Mouse (Mus musculus) spleen, adult 2 months (tissue): ENCODE measurements at regions not wholly inside any gene's neighbourhood (a gene's known extent, or its start where the extent isn't known, plus 50 kb on each side); places are given as distances from the start of the nearest gene placed in this dataset.

Experiments
- DNase-seq, 2 experiments: peaks; one replicate each; pipeline versions ENCODE4 v3.0.0 to v3.0.0-alpha.2; 2012 to 2021; ENCODE audit warnings: low spot score in 2 of 2, low read depth in 1 of 2
- H3K27ac ChIP-seq: fragments of 200-500 bp; 2 replicates; pipeline ENCODE4 v1.5.1; 2012; ENCODE audit warnings: low read length, inconsistent platforms; ENCODE audit not compliant: insufficient read depth
- H3K27me3 ChIP-seq: fragments of 200-500 bp; 2 replicates; pipeline ENCODE4 v1.6.1; 2012; ENCODE audit warnings: mild to moderate bottlenecking, moderate library complexity, low read length, inconsistent platforms; ENCODE audit not compliant: control insufficient read depth, insufficient read depth
- H3K36me3 ChIP-seq: fragments of 200-500 bp; 2 replicates; pipeline ENCODE4 v1.6.1; 2012; ENCODE audit warnings: mild to moderate bottlenecking, low read length, inconsistent platforms; ENCODE audit not compliant: control insufficient read depth, insufficient read depth
- H3K4me1 ChIP-seq: fragments of 200-500 bp; 2 replicates; pipeline ENCODE4 v1.6.1; 2011; ENCODE audit warnings: inconsistent platforms; ENCODE audit not compliant: control insufficient read depth, insufficient read depth, insufficient read length
- H3K4me3 ChIP-seq: fragments of 200-500 bp; 2 replicates; pipeline ENCODE4 v1.5.1; 2011; ENCODE audit warnings: mild to moderate bottlenecking, inconsistent platforms; ENCODE audit not compliant: insufficient read depth, insufficient read length; ENCODE audit errors: extremely low read depth
- CTCF ChIP-seq: fragments of 200-500 bp; IDR thresholded peaks from 2 replicates; pipeline ENCODE4 v1.5.1; 2011; ENCODE audit warnings: mild to moderate bottlenecking, inconsistent platforms; ENCODE audit not compliant: insufficient read depth, insufficient read length, insufficient replicate concordance; ENCODE audit errors: extremely low read depth
- POLR2A ChIP-seq: fragments of 200-500 bp; IDR thresholded peaks from 2 replicates; pipeline ENCODE4 v1.6.1; 2011; ENCODE audit warnings: low read depth, low read length, inconsistent platforms
- WGBS: fragments of 180-500 bp; shearing (Covaris S2); methylation state at CpG from one replicate; pipeline ENCODE4 v1.1.7; 2018; 5-methylcytosine and 5-hydroxymethylcytosine counted together

- DNase-seq: peak; percentile 72 to 83
- H3K4me3 ChIP-seq: no peak overlapping the region
- H3K27me3 ChIP-seq: no peaks in the 10 kb centered on the region
- TF ChIP-seq CTCF (no peak), POLR2A (no peak)
- H3K36me3 ChIP-seq: no peaks in the 10 kb centered on the region
- peak overlapping the region; percentile 94 for H3K27ac ChIP-seq
- peaks cover 27% of the 10 kb centered on the region for H3K4me1 ChIP-seq
- 45% methylated on average over 12 of the region's 12 CpGs for WGBS
These were observed 114.1 kb downstream of the Cd83 start for GRCm38 (mm10) chr13:43898555-43899258.

GRCm38 (mm10) chr13:43900115-43900514, 115.5 kb downstream of the Cd83 start:
- Histone ChIP-seq H3K27me3 (no peaks in the 10 kb centered on the region), H3K4me3 (no peak overlapping the region), H3K27ac (peak overlapping the region; percentile 11; the same call in 1 of the 2 replicates), H3K36me3 (no peaks in the 10 kb centered on the region), H3K4me1 (peaks cover 27% of the 10 kb centered on the region)
- DNase-seq: no peak
- no peak for TF ChIP-seq POLR2A
- no peak for TF ChIP-seq CTCF
- 82% methylated on average over 2 of the region's 2 CpGs for WGBS

- Histone ChIP-seq H3K36me3 (no peaks in the 10 kb centered on the region), H3K27ac (peak overlapping the region; percentile 39), H3K4me1 (peaks cover 29% of the 10 kb centered on the region), H3K27me3 (no peaks in the 10 kb centered on the region), H3K4me3 (no peak overlapping the region)
- TF ChIP-seq CTCF (no peak), POLR2A (no peak)
- DNase-seq: peak in 1 of 2 experiments; percentile 24
- WGBS: 32% methylated on average over 7 of the region's 7 CpGs
These were observed 116.2 kb downstream of the Cd83 start for GRCm38 (mm10) chr13:43900758-43901157.

GRCm38 (mm10) chr13:43903391-43903790, 118.8 kb downstream of the Cd83 start:
- Histone ChIP-seq H3K36me3 (no peaks in the 10 kb centered on the region), H3K27ac (no peak overlapping the region), H3K4me3 (no peak overlapping the region), H3K27me3 (no peaks in the 10 kb centered on the region), H3K4me1 (peaks cover 31% of the 10 kb centered on the region)
- TF ChIP-seq POLR2A (no peak), CTCF (no peak)
- DNase-seq: no peak

- Histone ChIP-seq H3K27me3 (no peaks in the 10 kb centered on the region), H3K4me1 (peaks cover 23% of the 10 kb centered on the region), H3K36me3 (no peaks in the 10 kb centered on the region), H3K4me3 (no peak overlapping the region), H3K27ac (no peak overlapping the region)
- whole genome bisulfite sequencing: 93% methylated on average over 1 of the region's 1 CpGs
- TF ChIP-seq POLR2A (no peak), CTCF (no peak)
- DNase-seq: no peak
These were observed 119.7 kb downstream of the Cd83 start for GRCm38 (mm10) chr13:43904291-43904690.

GRCm38 (mm10) chr13:43906241-43906640, 121.7 kb downstream of the Cd83 start:
- no peak for TF ChIP-seq CTCF
- TF ChIP-seq POLR2A: no peak
- 56% methylated on average over 7 of the region's 7 CpGs for whole genome bisulfite sequencing
- DNase-seq: no peak

GRCm38 (mm10) chr13:43907425-43907824, 122.8 kb downstream of the Cd83 start:
- H3K27ac ChIP-seq: no peak overlapping the region
- 59% methylated on average over 8 of the region's 8 CpGs for WGBS
- peaks cover 8% of the 10 kb centered on the region; the same call in 1 of the 2 replicates for H3K4me1 ChIP-seq
- H3K36me3 ChIP-seq: no peaks in the 10 kb centered on the region
- no peak for TF ChIP-seq POLR2A
- no peak for TF ChIP-seq CTCF
- no peak for DNase-seq
- no peaks in the 10 kb centered on the region for H3K27me3 ChIP-seq
- no peak overlapping the region for H3K4me3 ChIP-seq

More at GRCm38 (mm10) chr13:43906241-43906640, 121.7 kb downstream of the Cd83 start:
- Histone ChIP-seq H3K4me1 (peaks cover 9% of the 10 kb centered on the region; the same call in 1 of the 2 replicates), H3K27ac (no peak overlapping the region), H3K4me3 (no peak overlapping the region), H3K36me3 (no peaks in the 10 kb centered on the region), H3K27me3 (no peaks in the 10 kb centered on the region)
